Mouse (Mus musculus) B cell, adult 67 days (primary cell): Measurements from ENCODE around the gene Gm6377. TPM values are rescaled to one million over a fixed set of nuclear protein-coding genes. Genes with fewer than 3 reads are reported as not detected.

Experiments
- total RNA-seq, 2 experiments: library from RNA; stranded (reverse); gene quantifications; 4 replicates each; pipeline ENCODE4 v1.2.4; 2023

The Gm6377 gene
- 100 to 1,000 TPM in 1 of 2 experiments, 10 to 100 TPM in 1; 72.9 to 102 TPM for total RNA-seq

GRCm38 (mm10) chrX:109196468-109196867, at the start of gene Gm6377:
Gene Gm6377, plus strand, starts transcription at chrX:109196756.

Other genes with a start within 250 kb of the Gm6377 start
- gene Hmgn5, start 183.4 kb upstream of the Gm6377 start, total RNA-seq, result 1 to 10 TPM; 8.9 to 9.5 TPM
- gene Sh3bgrl, start 101.4 kb upstream of the Gm6377 start, total RNA-seq, result 10 to 100 TPM; 58.4 to 62.3 TPM